Mouse (Mus musculus): ENCODE measurements around the gene Gm4756.

DNA sequence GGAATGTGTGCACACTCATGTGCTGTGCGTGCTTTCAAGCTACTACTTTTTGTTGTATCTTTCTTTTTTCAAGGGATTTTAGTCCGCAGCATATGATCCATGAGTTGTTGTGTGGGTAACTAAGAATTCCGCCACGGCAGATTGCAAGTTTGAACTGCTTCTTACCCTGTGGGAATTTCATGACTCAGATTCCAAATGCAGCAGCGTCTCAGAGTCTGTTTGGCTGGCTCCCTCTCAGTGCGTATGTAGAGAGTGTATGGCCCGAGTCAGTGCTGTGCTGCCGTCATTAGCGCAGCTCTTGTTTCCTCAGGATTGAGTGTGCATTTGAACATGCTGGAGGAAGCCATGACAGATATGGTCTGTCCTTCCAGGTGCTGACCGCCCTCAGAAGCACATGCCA lies 110.9 kb downstream of the Gm4756 start:
- TF ChIP-seq CTCF (IDR thresholded peaks at IDR 0.05; ENCODE audit: control insufficient read depth, insufficient read depth, insufficient replicate concordance, low read depth, low read length), result no peak
- TF ChIP-seq POLR2A (IDR thresholded peaks at IDR 0.05; ENCODE audit: control insufficient read depth, low read depth, low read length), result no peak

All from testis, adult 2 months (tissue).